Mouse (Mus musculus) MEL (cell line): Measurements from ENCODE around the gene Traf3.

ENCODE experiments used
- MAFK ChIP-seq: IDR thresholded peaks from 2 replicates; pipeline ENCODE4 v1.6.1; 2011; ENCODE audit warnings: low read depth, mild to moderate bottlenecking, low read length, improper control_type of control experiment, borderline replicate concordance
- MAX ChIP-seq: IDR thresholded peaks from 2 replicates; pipeline ENCODE4 v1.6.1; 2011; ENCODE audit warnings: low read length, improper control_type of control experiment
- TAL1 ChIP-seq: IDR thresholded peaks from 2 replicates; pipeline ENCODE4 v1.6.1; 2012; ENCODE audit warnings: mild to moderate bottlenecking, inconsistent platforms, low read length, moderate library complexity, mixed read lengths

GRCm38 (mm10) chr12:111243733-111244132, 77.6 kb downstream of the Traf3 start:
- TF ChIP-seq MAX (no peak), MAFK (no peak), TAL1 (no peak)
